Mouse (Mus musculus) lung, postnatal 0 days (tissue): Measurements from ENCODE around the gene Cox17.
A peak's percentile ranks its signal among the peaks of the same experiment; 100 is the strongest.

Experiments
- CTCF ChIP-seq: IDR thresholded peaks from 2 replicates; pipeline ENCODE4 v1.5.1; 2016; ENCODE audit warnings: antibody characterized with exemption, mild to moderate bottlenecking
- EP300 ChIP-seq: IDR thresholded peaks from 2 replicates; pipeline ENCODE4 v1.6.1; 2016; ENCODE audit warnings: antibody characterized with exemption, mild to moderate bottlenecking, control low read depth

- peak; percentile 63 for TF ChIP-seq CTCF
- TF ChIP-seq EP300 = no peak
These were observed 1.7 kb upstream of the Cox17 start for GRCm38 (mm10) chr16:38344941-38345725.
